22 mouse cellular contexts compared by ENCODE assay signal in genomic region chr12:57891556-57891955, GRCm38 (mm10).
A peak's percentile ranks its signal among the peaks of the same experiment; 100 is the strongest.
DNase-seq lines count a peak whose midpoint lies in the region; ATAC-seq and TF ChIP-seq lines count a peak whose summit lies in the region.
"Had no signal": no experiment of that assay in that cellular context is flagged by ENCODE, and none has a peak within 500 bp of the region (broad histone marks: within the 10 kb centered on the region; RNA-seq: fewer than 3 reads in every experiment).

No protein-coding gene starts in this region.

- 0 out of 2 replicates have a peak overlapping the region, but pooled peaks have one; percentile 13 for H3K27ac ChIP-seq in intestine, embryonic 15.5 days
- H3K27ac ChIP-seq in intestine, postnatal 0 days (ENCODE audit: low read depth, low read length), result no peak overlapping the region
- H3K27ac ChIP-seq in stomach, embryonic 14.5 days (ENCODE audit: low read length), result peak overlapping the region; percentile 18; the same call in 1 of the 2 replicates
- peak overlapping the region; percentile 50; the same call in 1 of the 2 replicates for H3K27ac ChIP-seq in stomach, embryonic 16.5 days (ENCODE audit: low read length)
- H3K27ac ChIP-seq: embryonic facial prominence, embryonic 10.5 days; embryonic facial prominence, embryonic 12.5 days; forebrain, embryonic 13.5 days; forebrain, embryonic 15.5 days had no signal

- WGBS in intestine, embryonic 15.5 days, result 76% methylated on average over 1 of the region's 1 CpGs
- 43% methylated on average over 1 of the region's 1 CpGs for WGBS in intestine, postnatal 0 days
- 86% methylated on average over 1 of the region's 1 CpGs for WGBS in stomach, embryonic 14.5 days
- WGBS in stomach, embryonic 16.5 days, result 75% methylated on average over 1 of the region's 1 CpGs

- no peaks in the 10 kb centered on the region for H3K27me3 ChIP-seq in intestine, embryonic 15.5 days (replicated peaks)
- H3K27me3 ChIP-seq in intestine, postnatal 0 days (replicated peaks; ENCODE audit: control insufficient read depth, insufficient read depth, low read length), result no peaks in the 10 kb centered on the region; the same call in 1 of the 2 replicates
- H3K27me3 ChIP-seq in stomach, embryonic 14.5 days (ENCODE audit: control insufficient read depth, insufficient read depth, low read length), result no peaks in the 10 kb centered on the region
- no peaks in the 10 kb centered on the region for H3K27me3 ChIP-seq in stomach, embryonic 16.5 days (ENCODE audit: control insufficient read depth, insufficient read depth, low read length)
- H3K27me3 ChIP-seq: embryonic facial prominence, embryonic 12.5 days; forebrain, embryonic 13.5 days; forebrain, embryonic 15.5 days had no signal

- H3K9ac ChIP-seq in intestine, embryonic 15.5 days, result no peak overlapping the region
- no peak overlapping the region for H3K9ac ChIP-seq in intestine, postnatal 0 days (ENCODE audit: low read depth, low read length)
- no peak overlapping the region for H3K9ac ChIP-seq in stomach, embryonic 14.5 days (replicated peaks; ENCODE audit: low read depth, low read length)
- no peak overlapping the region for H3K9ac ChIP-seq in stomach, embryonic 16.5 days (ENCODE audit: low read length)
- H3K9ac ChIP-seq: embryonic facial prominence, embryonic 12.5 days; forebrain, embryonic 13.5 days; forebrain, embryonic 15.5 days; forebrain, postnatal 0 days had no signal

- no peak overlapping the region for H3K4me3 ChIP-seq in intestine, embryonic 15.5 days (replicated peaks)
- H3K4me3 ChIP-seq in intestine, postnatal 0 days (ENCODE audit: low read depth, low read length), result no peak overlapping the region
- H3K4me3 ChIP-seq in stomach, embryonic 14.5 days (ENCODE audit: low read depth, low read length), result no peak overlapping the region
- no peak overlapping the region for H3K4me3 ChIP-seq in stomach, embryonic 16.5 days (replicated peaks; ENCODE audit: low read length)
- H3K4me3 ChIP-seq: embryonic facial prominence, embryonic 10.5 days; embryonic facial prominence, embryonic 12.5 days; forebrain, embryonic 13.5 days; forebrain, embryonic 15.5 days had no signal

- H3K36me3 ChIP-seq in intestine, embryonic 15.5 days, result no peaks in the 10 kb centered on the region
- H3K36me3 ChIP-seq in intestine, postnatal 0 days (ENCODE audit: control insufficient read depth, insufficient read depth), result no peaks in the 10 kb centered on the region
- H3K36me3 ChIP-seq in stomach, embryonic 14.5 days (ENCODE audit: control insufficient read depth, insufficient read depth, low read length), result no peaks in the 10 kb centered on the region
- no peaks in the 10 kb centered on the region for H3K36me3 ChIP-seq in stomach, embryonic 16.5 days (ENCODE audit: control insufficient read depth, insufficient read depth, low read length)
- H3K36me3 ChIP-seq: embryonic facial prominence, embryonic 10.5 days; embryonic facial prominence, embryonic 12.5 days; forebrain, embryonic 15.5 days had no signal

- no peak for TF ChIP-seq CTCF in intestine, postnatal 0 days (IDR thresholded peaks at IDR 0.05; ENCODE audit: low read depth)

- DNase-seq in cerebellum, postnatal 25 days, result no peak
- DNase-seq in right cerebral cortex, postnatal 36 days (ENCODE audit: low spot score in 2 of 2), result no peak
- DNase-seq in B cell, adult 2 months, result no peak
- no peak for DNase-seq in heart, adult 11 months
- DNase-seq: adrenal gland, adult 2 months; adrenal gland, postnatal 10 days; adrenal gland, postnatal 25 days; cerebellum, adult 11 months; cerebellum, adult 18-20 months; cerebellum, adult 8-10 months; cerebellum, adult 9-11 months; cerebellum, postnatal 14 days; forebrain, postnatal 0 days had no signal

- ATAC-seq in intestine, embryonic 15.5 days, result peak; percentile 84
- ATAC-seq in intestine, postnatal 0 days, result no peak
- peak; percentile 62; the same call in 1 of the 2 replicates for ATAC-seq in stomach, embryonic 14.5 days (ENCODE audit: insufficient number of reproducible peaks, insufficient read depth, low FRiP score, low read depth)
- ATAC-seq in stomach, embryonic 16.5 days (ENCODE audit: insufficient read depth, low FRiP score), result peak; percentile 56; the same call in 1 of the 2 replicates
- ATAC-seq: activated CD4-positive, CD25-positive, alpha-beta regulatory T cell, adult 4 months; forebrain, embryonic 13.5 days; forebrain, embryonic 15.5 days; forebrain, postnatal 0 days had no signal

- H3K4me1 ChIP-seq in intestine, embryonic 15.5 days (replicated peaks), result no peaks in the 10 kb centered on the region
- peaks cover 5% of the 10 kb centered on the region; the same call in 1 of the 2 replicates for H3K4me1 ChIP-seq in intestine, postnatal 0 days (replicated peaks; ENCODE audit: control insufficient read depth, insufficient read depth, low read length)
- no peaks in the 10 kb centered on the region for H3K4me1 ChIP-seq in stomach, embryonic 14.5 days (ENCODE audit: control insufficient read depth, insufficient read depth, low read length)
- H3K4me1 ChIP-seq in stomach, embryonic 16.5 days (ENCODE audit: control insufficient read depth, insufficient read depth, low read length), result no peaks in the 10 kb centered on the region
- H3K4me1 ChIP-seq: embryonic facial prominence, embryonic 10.5 days; embryonic facial prominence, embryonic 12.5 days; forebrain, embryonic 13.5 days; forebrain, embryonic 15.5 days had no signal

- no peak overlapping the region for H3K4me2 ChIP-seq in intestine, embryonic 15.5 days (replicated peaks)
- 0 out of 2 replicates have a peak overlapping the region, but pooled peaks have one; percentile 21 for H3K4me2 ChIP-seq in intestine, postnatal 0 days (replicated peaks; ENCODE audit: low read depth)
- no peak overlapping the region for H3K4me2 ChIP-seq in stomach, embryonic 14.5 days (replicated peaks; ENCODE audit: low read depth, low read length)
- no peak overlapping the region for H3K4me2 ChIP-seq in stomach, embryonic 16.5 days (ENCODE audit: low read depth, low read length)
- H3K4me2 ChIP-seq: embryonic facial prominence, embryonic 12.5 days; forebrain, embryonic 13.5 days; forebrain, embryonic 15.5 days had no signal

- H3K9me3 ChIP-seq in intestine, embryonic 15.5 days, result no peaks in the 10 kb centered on the region
- H3K9me3 ChIP-seq in intestine, postnatal 0 days (ENCODE audit: control insufficient read depth), result no peaks in the 10 kb centered on the region
- H3K9me3 ChIP-seq in stomach, embryonic 14.5 days (ENCODE audit: control insufficient read depth, low read depth, low read length), result no peaks in the 10 kb centered on the region
- no peaks in the 10 kb centered on the region for H3K9me3 ChIP-seq in stomach, embryonic 16.5 days (replicated peaks; ENCODE audit: control insufficient read depth, low read length)
- H3K9me3 ChIP-seq: embryonic facial prominence, embryonic 10.5 days; embryonic facial prominence, embryonic 12.5 days; forebrain, embryonic 13.5 days; forebrain, embryonic 15.5 days had no signal
